Mouse (Mus musculus) neural tube, postnatal 0 days (tissue): ENCODE data around the gene Adgrl1. TPM values are rescaled to one million over a fixed set of nuclear protein-coding genes. Genes with fewer than 3 reads are reported as not detected.

Experiments used
- microRNA-seq: library from miRNA; unstranded; fragments of <30 nt; microRNA quantifications from one replicate; pipeline ENCODE4, GENCODE M21; 2016
- polyA plus RNA-seq: library from polyadenylated mRNA; unstranded; fragments of >200 nt; fragmentation: Nextera tagmentation; extraction: Ambion mirVana; gene quantifications from 2 replicates; pipeline ENCODE4 v1.2.1, GENCODE M21; 2015

Gene Adgrl1
- 70.5 and 78.1 TPM in 2 replicates for polyA plus RNA-seq

DNA sequence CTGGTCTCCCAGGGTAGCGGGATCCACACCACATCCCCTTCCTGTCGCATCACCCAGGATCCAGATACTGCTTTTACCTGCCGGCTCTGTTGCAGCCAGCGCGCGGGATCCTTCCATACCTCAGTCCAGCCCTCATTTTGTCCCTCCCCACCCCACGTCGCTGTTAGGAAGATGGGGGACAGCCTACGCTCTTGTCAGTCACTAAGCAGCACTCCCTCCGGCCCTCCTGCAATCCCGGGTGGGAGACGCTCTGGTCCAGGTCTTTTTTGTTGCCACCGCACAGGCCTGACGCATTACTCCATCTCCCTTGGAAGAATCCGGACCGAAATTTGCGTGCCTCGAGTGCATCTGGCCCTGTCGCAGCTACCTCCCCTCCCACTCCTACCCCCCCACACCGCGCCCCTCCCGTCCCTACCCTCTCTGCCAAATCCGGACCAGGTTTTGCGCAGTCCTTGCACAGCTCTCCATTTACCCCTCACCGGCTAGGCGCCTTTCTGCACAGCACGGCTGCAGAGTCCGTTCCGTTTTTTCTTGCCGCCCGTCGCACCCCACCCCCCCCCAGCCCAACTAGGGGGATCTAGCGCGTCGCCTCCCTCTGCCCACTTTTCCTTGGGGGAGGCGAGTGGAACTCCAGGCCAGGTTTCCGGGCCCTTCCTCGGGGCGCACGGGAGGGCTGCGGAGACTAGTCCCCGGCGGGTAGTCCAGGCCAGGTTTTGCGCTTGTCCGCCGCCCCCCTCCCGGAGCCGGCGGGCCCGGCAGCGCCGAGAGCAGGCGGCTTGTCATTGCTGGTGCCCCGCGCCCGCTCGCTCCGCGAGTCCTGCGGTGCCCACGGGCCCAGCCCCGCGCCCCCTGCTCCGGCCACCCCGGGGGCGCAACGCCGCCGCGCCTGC lies at the start of gene Adgrl1:
Adgrl1 (plus strand) TSS at position 743 of the 890 bp plus-strand sequence.

DNA sequence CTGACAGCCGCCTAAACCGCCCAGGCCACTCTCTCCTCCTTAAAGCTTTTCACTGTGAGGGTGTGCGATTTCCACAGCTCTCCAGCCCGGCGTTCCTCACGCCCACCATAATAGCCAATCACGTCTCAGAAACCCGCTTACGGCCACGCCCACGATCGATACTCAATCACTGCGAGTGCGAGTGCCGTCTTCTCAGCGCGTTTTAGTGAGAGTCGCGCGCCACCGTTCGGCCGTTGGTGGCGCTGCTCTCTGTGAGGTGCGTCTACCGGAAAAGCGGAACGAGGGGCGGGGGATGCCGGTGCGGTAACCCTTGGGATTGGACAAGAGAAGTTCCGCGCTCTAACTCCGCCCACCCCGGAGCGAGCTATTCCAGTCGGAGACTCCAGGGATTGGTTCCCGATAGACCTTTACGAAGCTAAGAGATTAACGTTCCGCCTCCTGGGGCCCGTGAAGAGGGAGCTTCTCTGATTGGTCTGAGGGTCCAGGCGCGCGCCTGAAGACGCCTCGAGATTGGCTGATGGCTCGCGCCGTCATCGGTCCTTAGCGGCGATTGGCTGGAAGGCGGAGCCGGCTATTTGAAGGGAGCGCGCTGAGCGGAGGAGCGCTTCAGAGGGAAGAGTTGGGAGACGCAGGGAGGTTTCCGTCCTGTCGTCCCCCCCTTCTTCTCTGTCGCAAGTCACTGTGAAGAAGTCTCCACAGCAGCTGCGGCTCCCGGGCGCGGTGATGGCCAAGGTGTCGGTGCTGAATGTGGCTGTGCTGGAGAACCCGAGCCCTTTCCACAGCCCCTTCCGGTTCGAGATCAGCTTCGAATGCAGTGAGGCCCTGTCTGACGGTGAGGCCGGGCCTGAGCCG lies 55.4 kb downstream of the Adgrl1 start, which contains the start of the genes Gm10644 and Asf1b:
Gm10644 (minus strand) TSS at position 100 of the 852 bp plus-strand sequence.
Asf1b (plus strand) TSS at position 402 of the 852 bp plus-strand sequence.

DNA sequence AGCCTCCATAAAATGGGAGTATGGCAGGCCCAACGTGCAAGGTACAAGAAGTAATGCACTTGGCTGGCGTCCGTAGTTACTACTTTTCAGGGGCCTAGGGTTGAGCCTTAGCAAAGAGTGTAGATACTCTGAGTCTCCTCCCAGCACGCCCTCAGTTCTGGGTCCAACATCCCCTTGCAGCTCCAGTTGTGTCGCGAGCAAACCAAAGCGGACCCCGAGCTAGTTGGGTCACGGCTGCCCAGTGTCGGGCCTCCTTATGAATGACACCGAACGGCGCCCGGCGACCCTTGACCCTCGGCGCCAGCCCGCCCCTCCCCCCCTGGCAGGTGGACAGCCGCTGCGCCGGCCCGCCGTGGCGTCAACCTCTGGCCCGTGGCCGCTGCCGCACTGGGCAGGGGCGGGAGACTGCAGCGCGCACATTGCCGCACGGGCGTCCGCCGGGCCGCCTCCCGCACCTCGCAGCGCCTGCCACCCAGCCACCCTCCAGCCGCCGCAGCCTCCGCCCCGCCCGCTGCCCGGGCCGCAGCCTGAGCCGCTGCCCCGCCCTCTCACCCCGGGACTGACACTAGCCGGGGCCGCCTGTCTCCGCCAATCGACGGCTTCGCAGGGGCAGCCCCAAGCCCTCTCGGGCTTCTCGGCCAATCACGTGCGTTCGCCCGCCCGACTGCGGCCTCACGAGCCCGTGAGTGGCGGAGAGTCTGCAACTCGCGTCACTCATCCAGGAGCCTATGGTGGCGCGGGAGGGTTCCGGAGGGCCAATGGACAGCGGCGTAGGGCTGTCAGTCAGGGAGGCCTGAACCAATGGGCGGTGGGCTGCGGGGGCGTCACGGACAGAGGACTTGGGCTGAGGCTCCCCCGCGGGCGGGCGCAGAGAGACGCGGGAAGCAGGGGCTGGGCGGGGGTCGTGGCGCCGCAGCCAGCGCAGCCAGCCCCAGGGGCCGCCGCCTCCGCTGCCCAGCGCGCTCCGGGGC lies 72.5 kb downstream of the Adgrl1 start, which contains the start of gene Prkaca:
Prkaca (plus strand) TSS at position 844 of the 971 bp plus-strand sequence.

Small RNA genes lying within 50 kb of the gene (microRNA-seq; reads per million reads assigned to microRNA genes)
- gene Gm44330: not detected
- not detected for gene Gm44450

Other genes starting within 250 kb of the Adgrl1 start
- gene Gipc1, start 247.4 kb upstream of the Adgrl1 start, polyA plus RNA-seq: 104 and 109 TPM in 2 replicates
- gene Ptger1, start 233.4 kb upstream of the Adgrl1 start, polyA plus RNA-seq: 0.54 and 1.0 TPM in 2 replicates
- gene Pkn1, start 200.9 kb upstream of the Adgrl1 start, polyA plus RNA-seq: 20.5 and 20.7 TPM in 2 replicates
- 56.2 and 58.3 TPM in 2 replicates for gene Ddx39, start 184.9 kb upstream of the Adgrl1 start, polyA plus RNA-seq
- 10.7 and 11.1 TPM in 2 replicates for gene Adgre5, start 158.8 kb upstream of the Adgrl1 start, polyA plus RNA-seq
- gene Gm10644, start 55.1 kb downstream of the Adgrl1 start, polyA plus RNA-seq: 0.45 and 0.80 TPM in 2 replicates
- gene Asf1b, start 55.4 kb downstream of the Adgrl1 start, polyA plus RNA-seq: 5.1 and 6.2 TPM in 2 replicates
- 289 and 303 TPM in 2 replicates for gene Prkaca, start 72.9 kb downstream of the Adgrl1 start, polyA plus RNA-seq
- 8.0 and 8.7 TPM in 2 replicates for gene Samd1, start 97.6 kb downstream of the Adgrl1 start, polyA plus RNA-seq
- gene 1700067K01Rik, start 101.4 kb downstream of the Adgrl1 start, polyA plus RNA-seq: 1.3 and 1.5 TPM in 2 replicates
- gene 2210011C24Rik, start 112.1 kb downstream of the Adgrl1 start, polyA plus RNA-seq: 2.6 and 3.0 TPM in 2 replicates
- 12.8 and 16.2 TPM in 2 replicates for gene Palm3, start 121.4 kb downstream of the Adgrl1 start, polyA plus RNA-seq
- 0.52 and 0.72 TPM in 2 replicates for gene Il27ra, start 142.5 kb downstream of the Adgrl1 start, polyA plus RNA-seq
- 0.95 and 2.0 TPM in 2 replicates for gene Rln3, start 144.9 kb downstream of the Adgrl1 start, polyA plus RNA-seq
- gene Gm10643, start 165.0 kb downstream of the Adgrl1 start, polyA plus RNA-seq: 1.7 and 1.9 TPM in 2 replicates
- gene Rfx1, start 166.7 kb downstream of the Adgrl1 start, polyA plus RNA-seq: 6.2 and 8.1 TPM in 2 replicates
- gene Dcaf15, start 204.7 kb downstream of the Adgrl1 start, polyA plus RNA-seq: 15.6 and 19.1 TPM in 2 replicates
- 0.45 and 0.58 TPM in 2 replicates for gene Podnl1, start 225.9 kb downstream of the Adgrl1 start, polyA plus RNA-seq
- 44.4 and 54.6 TPM in 2 replicates for gene Cc2d1a, start 247.8 kb downstream of the Adgrl1 start, polyA plus RNA-seq
- 2.1 and 3.0 TPM in 2 replicates for gene 4930432K21Rik, start 247.9 kb downstream of the Adgrl1 start, polyA plus RNA-seq